Mouse (Mus musculus): Measurements from ENCODE around the gene Znrf3.
"Not testable (repeated sequence)": the region's sequence is repeated elsewhere in the genome, so short reads cannot be mapped to it uniquely, and the experiment has no call there.

Gene Znrf3

DNA sequence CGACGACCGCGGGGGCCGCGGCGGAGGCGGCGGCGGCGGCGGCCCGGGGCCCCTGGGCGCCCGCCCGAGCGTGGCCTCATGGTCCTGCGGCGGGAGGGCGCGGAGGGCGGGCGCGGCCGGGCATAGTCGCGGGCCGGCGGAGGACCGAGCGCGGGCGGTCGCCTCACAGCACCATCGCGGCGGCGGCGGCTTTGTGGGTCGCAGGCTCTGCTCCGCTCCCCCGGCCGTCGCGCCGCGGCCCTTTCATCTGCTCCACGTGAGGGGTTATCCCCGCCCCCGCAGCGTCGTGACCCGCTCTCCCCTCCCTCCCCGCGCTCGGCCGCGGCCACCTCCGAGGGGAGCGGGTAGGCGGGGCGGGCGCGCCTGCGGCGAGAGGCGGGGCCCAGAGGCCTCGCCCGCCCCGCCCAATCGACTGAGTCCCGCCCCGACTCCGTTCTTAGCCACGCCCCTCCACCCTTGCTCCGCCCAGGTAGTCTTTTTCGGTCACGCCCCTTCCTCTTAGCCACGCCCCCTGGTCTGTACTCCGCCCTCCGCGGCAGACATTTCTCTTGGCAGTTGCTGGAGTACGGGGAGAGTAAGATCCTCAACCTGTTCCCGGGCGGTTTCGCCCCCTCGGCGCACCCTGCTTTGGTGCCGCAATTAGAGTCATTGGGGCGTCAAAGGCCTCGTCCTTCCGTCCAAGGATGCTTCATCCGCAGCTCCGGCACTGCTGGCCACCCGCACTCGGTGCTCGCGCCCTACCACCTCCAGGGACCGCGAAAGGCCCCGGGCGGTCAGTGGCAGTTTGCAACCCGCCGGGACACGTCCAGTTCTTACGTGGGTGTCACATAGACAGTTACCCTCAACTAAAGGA, at the start of gene Znrf3:
TSS of gene Znrf3 (minus strand) at position 249 of the 853 bp plus-strand sequence.
- peak; percentile 96 for DNase-seq (ENCODE audit: low read depth, low spot score)

DNA sequence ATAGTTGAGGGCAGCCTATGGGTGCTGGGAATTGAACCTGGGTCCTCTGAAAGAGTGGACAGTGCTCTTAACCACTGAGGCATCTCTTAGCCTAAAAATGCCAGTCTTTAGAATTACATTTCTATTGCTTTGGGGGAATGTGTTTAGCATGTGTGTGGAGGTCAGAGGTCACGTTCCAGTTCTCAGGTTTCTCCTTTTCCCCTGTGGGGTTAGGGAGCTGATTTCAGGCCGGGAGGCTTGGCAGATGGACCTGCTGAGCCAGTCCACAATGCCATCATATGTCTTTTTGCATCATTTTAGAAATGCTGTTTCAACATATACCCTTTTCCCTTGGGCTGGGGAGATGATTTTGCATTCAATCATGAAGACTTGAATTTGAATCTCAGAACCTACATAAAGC, 49.2 kb upstream of the Znrf3 start:
- DNase-seq (ENCODE audit: low read depth, low spot score) = peak; percentile 65

DNA sequence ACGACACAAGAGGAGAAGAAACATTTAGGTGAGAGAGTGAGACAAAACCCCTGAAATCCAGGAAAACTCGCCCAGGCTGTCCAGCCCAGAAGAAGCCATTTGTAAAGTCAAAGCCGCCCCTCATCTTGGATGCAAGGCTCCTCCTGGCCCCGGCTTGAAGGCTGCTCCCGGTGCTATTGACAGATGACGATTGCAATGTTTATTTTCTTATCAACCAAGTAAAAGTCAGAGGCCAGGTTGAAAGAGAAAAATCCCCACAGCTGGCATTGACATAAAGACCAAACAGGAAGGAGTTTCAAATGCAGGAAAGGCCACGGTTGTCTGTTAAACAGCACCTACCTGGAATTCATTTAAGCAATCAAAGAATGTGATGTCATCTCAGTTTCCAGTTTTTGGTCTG, 47.3 kb upstream of the Znrf3 start:
- DNase-seq (ENCODE audit: low read depth, low spot score) = no peak

DNA sequence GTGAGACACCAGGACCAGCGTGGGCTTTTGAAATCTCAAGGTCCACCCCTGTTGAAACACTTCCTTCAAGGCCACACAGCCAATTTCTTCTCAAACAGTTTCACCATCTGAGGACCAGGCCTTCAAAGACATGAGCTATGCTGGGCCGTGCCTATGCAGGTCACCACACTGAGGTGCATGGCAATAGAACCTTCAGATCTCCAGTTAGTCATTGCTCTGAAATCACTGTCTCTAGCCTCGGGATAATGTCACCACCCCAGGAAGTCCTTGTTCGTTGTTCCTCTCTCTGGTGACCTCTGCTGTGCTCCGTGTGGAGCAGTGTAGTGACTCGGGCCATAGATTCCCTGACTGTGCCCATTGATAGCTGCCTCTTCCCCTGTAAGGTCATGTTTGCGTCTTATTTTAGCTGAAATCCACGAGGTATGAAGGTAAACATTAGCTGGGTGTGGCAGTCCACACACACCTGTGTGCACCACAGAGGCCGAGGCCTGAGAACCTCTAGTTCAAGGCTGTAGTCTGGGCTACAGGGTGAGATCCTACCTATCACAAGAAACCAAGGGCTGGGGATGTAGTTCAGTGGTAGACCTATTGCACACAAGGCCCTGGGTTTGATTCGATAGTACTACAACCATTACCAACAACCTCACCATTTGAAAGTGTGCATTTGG, 46.5 kb upstream of the Znrf3 start:
- no peak for DNase-seq (ENCODE audit: low read depth, low spot score)

DNA sequence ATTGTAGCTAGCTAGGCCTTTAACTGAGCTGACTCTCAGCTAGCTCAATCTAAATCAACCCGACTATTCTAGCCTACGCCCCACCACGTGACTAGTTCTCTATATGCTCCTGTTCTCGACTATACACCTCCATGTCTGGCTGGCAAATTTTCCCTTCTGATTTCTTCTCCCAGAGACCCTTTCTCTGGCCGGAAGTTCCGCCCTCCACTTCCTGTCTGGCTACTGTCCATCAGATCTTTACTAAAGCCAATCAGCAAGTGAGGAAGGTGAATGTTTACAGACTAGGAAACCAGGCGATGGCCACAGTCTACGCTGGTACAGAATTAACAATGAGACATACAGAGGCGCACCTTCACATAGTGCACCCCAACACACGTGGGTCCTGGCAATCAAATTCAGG, 44.8 kb upstream of the Znrf3 start:
- not testable (repeated sequence) for DNase-seq (ENCODE audit: low read depth, low spot score)

DNA sequence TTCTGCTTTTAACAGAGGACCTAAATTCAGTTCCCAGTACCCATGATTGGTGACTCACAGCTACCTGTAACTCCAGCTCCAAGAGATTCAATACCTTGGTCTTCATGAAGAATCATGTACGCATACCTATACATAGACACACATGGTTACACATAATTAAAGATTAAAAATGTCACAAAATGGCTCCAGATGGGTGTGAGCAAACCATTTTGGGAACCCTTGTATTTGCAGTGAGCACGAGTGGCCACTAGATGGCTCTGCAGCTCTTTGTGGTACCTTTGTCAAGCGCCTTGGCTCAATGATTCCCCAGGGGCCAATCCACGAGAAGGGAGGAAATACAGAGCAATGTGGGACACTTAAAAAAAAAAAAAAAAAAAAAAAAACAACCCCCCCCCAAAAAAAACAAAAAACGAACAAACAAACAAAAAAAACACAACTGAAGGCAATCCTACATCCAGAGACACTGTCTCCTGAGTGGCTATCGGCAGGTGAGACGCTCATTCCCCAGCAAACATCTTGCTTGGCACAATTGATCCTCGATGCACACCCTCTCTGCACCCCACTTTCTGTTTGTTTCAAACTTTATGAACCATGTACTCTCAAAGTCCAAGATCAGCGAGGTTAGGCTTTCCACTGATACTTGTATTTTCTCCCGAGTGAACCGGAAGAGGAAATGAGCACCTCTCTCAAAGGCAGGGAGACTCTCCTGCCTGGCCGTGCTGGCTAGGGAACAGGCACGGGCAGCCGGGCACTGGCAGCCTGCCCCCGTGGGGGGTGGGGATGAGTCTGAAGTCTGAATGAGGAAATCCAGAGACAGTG, 40.8 kb upstream of the Znrf3 start:
- peak; percentile 88 for DNase-seq (ENCODE audit: low read depth, low spot score)

DNA sequence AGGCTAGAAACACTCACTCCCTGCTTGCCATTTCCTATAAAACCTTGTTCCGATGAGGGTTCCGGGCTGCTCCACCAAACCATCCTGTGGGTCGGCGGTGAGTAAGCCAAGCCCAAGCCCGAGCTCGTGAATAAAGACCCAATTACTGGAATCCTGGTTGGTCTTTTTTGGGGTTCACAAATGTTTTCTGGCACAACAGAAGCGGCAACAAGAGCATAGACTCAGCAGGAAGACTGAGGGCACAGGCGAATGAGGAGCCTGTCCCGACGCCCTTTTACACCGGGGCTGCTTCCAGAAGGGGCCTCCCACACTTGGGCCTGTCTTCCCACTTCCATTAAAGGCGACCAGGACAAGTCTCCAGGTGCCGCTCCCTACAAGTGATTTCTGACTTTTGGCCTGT, 37.9 kb upstream of the Znrf3 start:
- DNase-seq (ENCODE audit: low read depth, low spot score) = no peak

DNA sequence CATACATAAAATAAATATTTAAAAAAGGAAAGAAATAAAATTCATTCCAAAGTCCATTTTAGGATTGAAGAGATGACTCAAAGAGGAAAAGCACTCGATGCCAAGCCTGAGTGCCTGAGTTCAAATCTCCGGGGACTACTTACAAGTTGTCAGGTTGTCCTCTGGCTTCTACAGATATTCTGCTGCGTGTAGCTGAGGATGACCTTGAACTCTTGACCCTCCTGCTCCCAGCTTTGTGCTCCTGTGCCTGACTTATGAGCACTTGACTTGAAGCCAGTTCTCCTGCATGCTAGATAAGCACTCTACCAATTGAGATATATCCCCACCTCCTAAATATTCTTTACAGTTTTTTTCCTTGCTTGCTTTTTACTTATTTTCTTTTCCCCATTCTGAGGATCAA, 34.2 kb upstream of the Znrf3 start:
- DNase-seq (ENCODE audit: low read depth, low spot score) = no peak

DNA sequence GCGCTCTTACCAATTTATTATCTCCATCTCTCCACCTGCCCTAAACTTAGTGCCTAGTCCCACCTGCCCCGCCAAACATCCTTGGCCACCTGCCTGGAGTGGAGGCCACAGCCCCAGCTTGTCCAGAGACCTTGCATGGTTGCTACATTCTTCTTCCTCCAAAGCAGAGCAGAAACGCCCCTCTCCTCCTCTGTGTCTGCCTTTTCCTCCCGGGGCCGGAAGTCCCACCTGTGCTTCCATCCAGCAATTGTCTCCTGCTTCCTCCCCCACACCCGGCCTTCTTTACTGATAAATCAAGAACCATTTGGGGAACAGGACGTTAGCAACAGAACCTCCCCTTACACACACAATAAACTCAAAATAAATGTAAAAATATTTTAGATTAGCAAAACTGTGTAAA, 33.5 kb upstream of the Znrf3 start:
- no peak for DNase-seq (ENCODE audit: low read depth, low spot score)

DNA sequence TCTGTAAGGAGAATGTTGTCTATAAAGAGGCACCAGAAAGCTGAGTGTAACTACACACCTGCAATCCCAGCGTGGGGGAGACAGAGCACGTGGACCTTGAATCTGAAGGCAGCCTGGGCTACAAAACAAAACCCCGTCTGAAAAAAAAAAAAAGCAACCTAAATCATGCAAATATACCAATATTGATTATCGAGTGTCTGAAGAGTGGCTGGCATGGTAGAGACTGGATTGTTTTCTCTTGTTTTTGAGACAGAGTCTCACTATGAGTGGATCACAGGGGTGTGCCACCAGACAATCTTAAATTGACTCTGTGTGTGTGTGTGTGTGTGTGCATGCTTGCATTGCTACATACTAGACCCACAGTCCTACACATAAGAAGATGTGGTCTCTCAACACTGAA, 32.2 kb upstream of the Znrf3 start:
- no peak for DNase-seq (ENCODE audit: low read depth, low spot score)

DNA sequence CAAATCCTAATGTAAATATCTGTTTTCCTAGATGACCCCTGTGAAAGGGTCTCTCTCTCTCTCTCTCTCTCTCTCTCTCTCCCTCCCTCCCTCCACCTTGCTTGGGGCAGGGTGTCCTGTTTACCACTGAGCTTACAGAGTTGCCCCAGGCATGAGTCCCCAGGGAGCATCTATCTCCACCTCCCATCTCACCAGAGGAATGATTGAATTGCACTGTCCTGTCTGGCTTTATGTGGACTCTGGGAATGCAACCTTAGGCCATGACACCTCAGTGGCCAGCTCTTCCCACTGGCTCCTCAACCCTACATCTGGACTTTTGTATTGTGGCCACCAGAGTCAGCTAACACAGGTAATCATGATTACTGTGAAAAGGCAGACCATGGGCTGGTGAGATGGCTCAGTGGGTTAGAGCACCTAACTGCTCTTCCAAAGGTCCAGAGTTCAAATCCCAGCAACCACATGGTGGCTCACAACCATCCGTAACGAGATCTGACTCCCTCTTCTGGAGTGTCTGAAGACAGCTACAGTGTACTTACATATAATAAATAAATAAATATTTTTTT, 31.0 kb upstream of the Znrf3 start:
- DNase-seq (ENCODE audit: low read depth, low spot score) = not testable (repeated sequence)

DNA sequence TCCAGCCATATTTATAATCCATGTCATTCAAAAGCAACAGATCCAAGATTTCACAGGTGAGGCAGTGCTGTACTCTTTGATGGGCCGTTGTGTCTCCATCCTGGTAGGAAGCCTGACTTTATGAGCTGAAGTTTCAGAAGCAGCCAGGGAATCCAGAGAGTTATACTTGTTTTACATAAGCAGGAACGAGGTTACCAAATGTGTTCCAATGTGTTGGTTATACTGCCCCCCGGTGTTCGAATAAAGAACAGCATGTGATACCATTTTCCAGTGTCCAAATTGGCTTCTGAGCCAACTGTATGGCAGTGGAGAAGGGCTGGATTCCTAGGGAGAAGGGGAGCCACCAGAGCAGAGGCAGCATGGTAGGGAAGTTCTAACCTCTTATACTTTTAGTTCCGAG, 29.5 kb upstream of the Znrf3 start:
- DNase-seq (ENCODE audit: low read depth, low spot score) = peak; percentile 84

DNA sequence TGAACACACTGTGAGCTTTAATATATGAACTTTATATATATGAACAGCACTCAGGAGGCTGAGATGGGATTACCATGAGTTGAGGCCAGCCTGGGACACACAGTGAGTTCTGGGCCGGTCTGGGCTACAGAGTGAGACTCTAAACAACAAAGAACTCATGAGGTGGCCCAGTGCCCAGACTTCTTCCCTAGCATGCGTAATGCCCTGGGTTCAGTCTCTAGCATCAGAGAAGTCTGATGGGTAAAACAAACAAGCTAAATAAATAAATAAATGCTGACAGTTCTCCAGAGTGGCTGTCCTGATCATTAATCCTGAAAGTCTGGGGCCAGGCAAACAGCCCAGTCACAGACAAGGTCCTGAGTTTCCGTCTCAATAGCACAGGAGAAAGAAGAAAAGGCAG, 25.4 kb upstream of the Znrf3 start:
- no peak for DNase-seq (ENCODE audit: low read depth, low spot score)

DNA sequence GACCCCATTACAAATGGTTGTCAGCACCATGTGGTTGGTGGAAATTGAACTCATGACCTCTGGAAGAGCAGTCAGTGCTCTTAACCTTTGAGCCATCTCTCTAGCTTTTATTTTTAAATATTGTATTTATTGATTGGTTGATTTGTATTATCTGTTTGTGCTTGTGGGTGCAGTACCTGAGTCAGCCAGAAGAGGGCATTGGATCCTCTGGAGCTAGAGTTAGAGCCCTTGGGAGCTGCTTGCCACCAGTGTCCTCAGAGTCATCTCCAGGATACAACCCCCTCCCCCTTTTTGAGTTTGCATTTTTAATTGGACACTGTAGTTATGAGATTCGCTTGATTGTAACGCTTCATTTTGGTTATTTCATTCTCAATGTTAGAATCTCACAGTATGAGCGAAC, 24.4 kb upstream of the Znrf3 start:
- DNase-seq (ENCODE audit: low read depth, low spot score) = peak; percentile 31

DNA sequence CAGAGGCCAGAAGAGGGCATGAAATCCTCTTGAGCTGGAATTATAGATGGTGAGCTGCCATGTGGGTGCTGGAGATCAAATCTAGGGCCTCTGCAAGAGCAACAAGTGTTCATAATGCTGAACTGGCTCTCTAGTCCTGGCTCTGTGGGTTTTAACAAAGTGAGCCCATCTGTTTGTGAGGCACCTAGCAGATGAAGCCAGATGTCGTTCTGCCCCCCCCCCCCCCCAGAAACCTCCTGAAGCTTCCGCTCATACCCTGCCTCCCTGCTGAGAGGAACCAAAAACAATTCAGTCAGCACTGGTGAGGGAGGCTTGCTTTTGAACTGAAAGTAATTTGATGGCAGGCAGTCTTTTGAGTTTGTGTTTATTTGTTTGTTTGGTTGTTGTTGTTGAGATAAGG, 23.8 kb upstream of the Znrf3 start:
- DNase-seq (ENCODE audit: low read depth, low spot score) = no peak

DNA sequence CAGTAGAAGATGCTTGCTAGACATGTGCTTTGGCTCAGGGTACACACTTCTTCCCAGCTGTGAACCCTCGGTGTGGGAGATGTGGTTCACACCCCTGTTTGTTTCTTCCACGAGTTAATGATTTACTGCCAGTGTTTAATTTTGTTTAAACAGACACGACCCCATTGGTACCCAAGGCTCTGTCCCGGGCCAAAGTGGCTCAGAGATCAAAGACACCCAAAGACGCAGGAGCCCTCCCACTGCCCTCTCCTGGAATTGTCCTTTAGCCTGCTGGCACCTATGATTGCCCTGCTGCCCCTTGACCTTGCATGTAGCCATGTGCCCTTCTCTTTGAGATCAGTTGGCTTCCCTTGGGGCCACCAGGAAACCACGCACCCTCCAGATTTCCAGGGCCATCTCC, 7.3 kb upstream of the Znrf3 start:
- DNase-seq (ENCODE audit: low read depth, low spot score) = no peak

DNA sequence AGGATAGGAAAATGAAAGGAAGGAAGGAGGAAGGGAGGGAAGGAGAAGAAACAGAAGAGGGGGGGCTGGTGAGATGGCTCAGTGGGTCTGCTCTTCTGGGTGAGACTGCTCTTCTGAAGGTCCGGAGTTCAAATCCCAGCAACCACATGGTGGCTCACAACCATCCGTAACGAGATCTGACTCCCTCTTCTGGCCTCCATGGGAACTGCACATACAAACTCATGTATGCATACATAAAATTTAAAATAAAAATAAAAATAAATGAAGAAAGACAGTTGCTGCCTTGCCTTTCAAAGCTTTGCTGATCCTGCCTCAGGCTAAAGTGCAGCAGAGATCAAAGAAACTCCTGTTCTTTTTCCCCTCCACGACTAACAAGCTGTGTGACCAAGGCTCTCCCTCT, 6.7 kb upstream of the Znrf3 start:
- no peak for DNase-seq (ENCODE audit: low read depth, low spot score)

DNA sequence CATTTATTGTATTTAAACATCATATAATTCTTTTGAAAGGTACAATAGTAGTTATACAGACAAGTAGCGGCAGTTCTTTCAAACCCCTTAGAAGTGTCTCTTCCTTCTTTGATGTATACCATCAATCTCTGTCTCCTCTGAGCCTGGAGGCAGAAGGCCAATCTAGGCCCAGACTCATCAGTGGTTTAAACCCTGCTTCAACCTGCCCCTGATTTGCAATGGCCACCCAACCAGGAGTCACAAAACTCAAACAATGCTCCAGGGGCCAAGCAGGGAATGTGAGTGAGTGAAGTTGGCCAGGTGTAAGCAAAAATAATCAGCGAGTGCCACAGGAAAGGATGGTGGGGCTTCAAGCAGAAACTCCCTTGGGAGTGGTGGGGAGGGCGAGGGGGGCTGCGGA, 6.1 kb upstream of the Znrf3 start:
- DNase-seq (ENCODE audit: low read depth, low spot score) = peak; percentile 40

DNA sequence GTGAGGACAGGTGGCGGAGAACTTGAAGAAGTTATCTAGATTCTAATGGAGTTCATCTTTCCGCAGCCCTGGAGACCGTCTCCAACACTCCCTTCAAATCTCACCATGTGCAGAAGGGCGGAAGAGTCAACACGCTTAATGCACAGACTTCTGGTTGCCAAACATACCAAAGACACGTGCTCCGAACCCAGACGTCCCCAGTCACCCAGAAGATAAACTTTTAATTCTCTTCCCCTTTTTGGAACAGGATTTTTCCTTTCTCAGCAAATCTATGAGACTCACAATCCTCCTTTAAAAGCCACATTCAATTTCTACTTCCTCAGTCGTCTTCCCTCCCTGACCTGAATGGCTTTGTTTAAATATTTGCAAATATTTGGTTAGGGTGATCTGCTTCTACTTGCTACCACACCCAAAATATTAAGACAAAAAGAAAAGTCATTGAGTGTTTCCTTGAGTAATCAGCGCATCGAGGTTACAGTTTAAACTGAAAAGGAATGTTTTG, 856 bp upstream of the Znrf3 start:
- no peak for DNase-seq (ENCODE audit: low read depth, low spot score)

DNA sequence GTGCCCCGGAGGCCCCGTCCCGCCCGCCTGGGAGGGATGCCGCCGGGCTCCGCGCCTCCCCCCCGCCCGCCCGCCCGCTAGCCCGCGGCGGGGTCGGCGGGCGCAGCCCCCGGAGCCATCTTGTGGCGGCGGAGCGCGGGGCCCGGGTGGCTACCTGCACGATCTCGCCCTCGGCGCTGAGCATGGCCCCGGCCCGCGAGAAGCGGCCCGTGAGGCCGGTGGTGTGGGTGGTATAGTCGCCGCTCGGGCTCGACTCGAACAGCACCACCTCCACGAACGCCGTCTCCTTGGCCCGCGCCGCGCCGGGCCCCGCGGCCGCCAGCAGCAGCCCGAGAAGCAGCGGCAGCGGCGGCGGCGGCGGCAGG, 431 bp downstream of the Znrf3 start:
- DNase-seq (ENCODE audit: low read depth, low spot score) = peak; percentile 25

DNA sequence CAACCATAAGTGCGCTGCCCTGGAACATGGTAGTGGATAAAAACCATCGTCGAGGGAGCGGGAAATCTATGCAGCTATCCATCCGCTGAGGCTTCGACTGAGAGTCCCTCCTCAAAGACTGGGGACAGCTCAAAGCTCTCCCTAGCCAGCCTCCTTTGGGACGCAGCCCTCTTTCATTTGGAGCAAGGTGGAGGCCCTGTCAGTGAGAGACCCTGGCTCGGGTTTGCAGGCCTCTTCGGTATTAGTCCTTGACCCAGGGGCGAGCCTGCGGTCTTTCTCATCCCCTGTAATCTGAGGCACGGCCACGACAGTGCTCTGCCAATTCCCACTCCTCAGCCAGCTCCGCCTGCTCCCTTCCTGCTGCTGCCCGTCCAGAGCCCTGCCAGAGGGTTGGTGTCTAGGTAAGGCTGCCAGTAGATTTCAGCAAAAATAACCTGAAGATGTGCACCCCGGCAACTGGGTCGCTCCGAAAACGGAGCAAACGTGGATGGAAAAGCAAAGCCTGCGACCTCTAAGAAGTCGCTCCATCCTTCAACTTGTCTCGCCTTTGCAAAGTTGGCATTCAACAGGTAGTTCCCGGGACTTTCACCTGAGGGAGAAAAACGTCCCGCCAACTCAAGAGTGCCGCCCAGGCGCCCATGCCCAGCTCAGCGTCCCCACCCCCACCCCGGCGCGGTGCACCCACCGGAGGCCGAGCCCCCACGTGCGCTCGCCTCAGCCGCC, 975 bp downstream of the Znrf3 start:
- DNase-seq (ENCODE audit: low read depth, low spot score) = peak; percentile 14

Data from forelimb bud, embryonic 11.5 days (tissue).